Mouse (Mus musculus): ENCODE measurements around the gene Nhlrc4. TPM values are rescaled to one million over a fixed set of nuclear protein-coding genes. Genes with fewer than 3 reads are reported as not detected.

The Nhlrc4 gene
- not detected for total RNA-seq (2021)
- long read RNA-seq, experiment 1, result 0 reads
- long read RNA-seq, experiment 2, result 0 reads

GRCm38 (mm10) chr17:25944366-25945163 is at the start of gene Nhlrc4, which contains the start of gene Pigq:
Gene Nhlrc4 (minus strand): TSS chr17:25944961.
Gene Pigq (minus strand): TSS chr17:25944936.
- intact Hi-C loops (cut with DNase I), result no loop called here

GRCm38 (mm10) chr17:25993489-25993888 is 48.7 kb upstream of the Nhlrc4 start:
- DNase-seq (ENCODE audit: low spot score in 2 of 2), result no peak
- intact Hi-C loops (cut with DNase I), result no loop called here

More at GRCm38 (mm10) chr17:25944366-25945163, at the start of gene Nhlrc4, which contains the start of gene Pigq:
- no peak for DNase-seq (ENCODE audit: low spot score in 2 of 2)

- intact Hi-C loops (cut with DNase I), result no loop called here
- DNase-seq (ENCODE audit: low spot score in 2 of 2), result no peak
Observed at GRCm38 (mm10) chr17:25992274-25992673, 47.5 kb upstream of the Nhlrc4 start.

- intact Hi-C loops (cut with DNase I), result no loop called here
- no peak for DNase-seq (ENCODE audit: low spot score in 2 of 2)
Observed at GRCm38 (mm10) chr17:25990331-25990730, 45.6 kb upstream of the Nhlrc4 start.

DNA sequence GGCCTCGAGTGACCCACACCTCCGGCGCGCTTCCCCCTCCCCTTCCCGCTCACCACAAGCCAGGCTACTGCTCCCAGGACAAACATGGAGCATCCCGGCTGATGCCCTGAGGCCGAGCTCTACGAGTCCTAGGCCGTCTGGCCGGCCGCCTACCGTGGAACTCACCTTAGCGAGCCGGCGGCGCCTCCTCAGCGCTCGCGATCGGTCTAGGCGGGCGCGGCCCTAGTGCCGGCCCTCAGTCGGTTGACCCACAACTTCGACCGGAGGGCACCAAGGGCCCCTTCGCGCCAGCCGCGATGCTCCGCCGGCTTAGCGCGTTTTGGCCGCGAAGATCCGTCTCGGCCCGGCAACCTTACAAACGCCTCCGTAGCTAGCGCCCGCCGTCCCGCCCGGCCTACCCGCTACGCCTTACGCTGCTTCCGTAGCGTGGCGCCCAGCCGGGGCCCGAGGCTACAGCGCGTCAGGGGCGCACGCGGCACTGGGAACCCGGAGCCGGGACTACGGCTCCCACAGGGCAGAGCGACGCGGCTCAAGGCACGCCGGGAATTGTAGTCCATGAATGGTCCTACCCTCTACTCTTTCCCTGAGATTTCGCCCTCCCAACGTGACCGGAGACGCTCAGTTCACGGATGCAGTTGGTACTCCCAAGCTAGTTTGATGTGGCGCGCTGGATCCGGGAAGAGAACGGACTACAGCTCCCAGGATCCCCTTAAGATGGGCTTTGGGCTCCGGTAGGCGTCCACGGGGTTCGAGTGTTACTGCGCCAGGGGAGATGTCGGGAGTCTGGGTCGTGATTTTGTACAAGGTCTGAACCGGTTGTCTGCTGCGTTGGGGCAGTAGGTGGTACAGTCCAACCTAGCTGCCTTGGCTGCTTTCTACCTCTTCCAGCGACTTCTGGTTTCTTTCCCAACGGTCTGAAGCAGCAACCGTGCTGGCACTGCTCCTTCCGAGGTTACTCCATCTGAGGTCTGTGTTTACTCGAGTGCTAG is 40.8 kb upstream of the Nhlrc4 start, which contains the start of gene Capn15:
Gene Capn15 (minus strand): TSS at position 491 of the 989 bp plus-strand sequence.
- peak; percentile 96 for DNase-seq (ENCODE audit: low spot score in 2 of 2)
- intact Hi-C loops (cut with DNase I), result loop anchor here (5.0 kb wide), 1 partner anchor 93 kb away; no protein-coding TSS in a partner anchor

DNA sequence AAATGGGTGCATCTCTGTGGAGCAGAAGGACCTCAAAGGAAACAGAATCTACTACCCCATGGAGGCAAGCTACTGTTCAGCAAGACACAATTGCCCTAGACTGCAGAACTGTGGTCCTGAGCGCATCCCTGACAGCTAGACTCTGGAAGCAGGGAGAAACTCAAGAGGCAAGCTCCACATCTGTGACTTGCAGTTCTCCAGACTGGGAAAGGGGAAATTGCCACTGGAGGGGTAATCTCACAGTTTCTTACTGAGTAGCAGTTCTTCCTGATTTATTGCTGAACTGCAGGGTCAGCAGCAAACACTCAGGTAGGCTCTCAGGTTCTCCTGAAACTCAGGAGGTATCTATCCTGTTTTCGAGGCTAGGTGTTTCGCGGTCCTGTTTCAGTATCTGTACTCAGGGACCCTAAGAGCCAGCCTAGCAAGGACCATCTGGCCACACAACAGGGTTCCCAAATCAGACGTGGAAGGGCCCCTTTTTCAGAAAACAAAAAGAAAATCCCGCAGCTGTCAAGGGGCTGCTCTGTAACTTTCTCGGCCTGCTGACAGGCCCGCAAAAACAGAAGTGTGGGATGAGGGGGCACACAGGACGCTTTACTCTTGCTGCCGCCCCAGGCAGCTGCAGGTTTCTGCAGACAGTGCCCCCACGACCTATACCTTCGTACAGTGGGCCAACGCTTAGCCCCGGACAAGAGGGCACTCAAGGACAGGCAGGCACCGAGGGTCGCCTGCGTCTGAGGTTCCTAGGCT is 40.0 kb upstream of the Nhlrc4 start:
- intact Hi-C loops (cut with DNase I), result loop anchor here (5.0 kb wide), 1 partner anchor 92 kb away; no protein-coding TSS in a partner anchor
- no peak for DNase-seq (ENCODE audit: low spot score in 2 of 2)

DNA sequence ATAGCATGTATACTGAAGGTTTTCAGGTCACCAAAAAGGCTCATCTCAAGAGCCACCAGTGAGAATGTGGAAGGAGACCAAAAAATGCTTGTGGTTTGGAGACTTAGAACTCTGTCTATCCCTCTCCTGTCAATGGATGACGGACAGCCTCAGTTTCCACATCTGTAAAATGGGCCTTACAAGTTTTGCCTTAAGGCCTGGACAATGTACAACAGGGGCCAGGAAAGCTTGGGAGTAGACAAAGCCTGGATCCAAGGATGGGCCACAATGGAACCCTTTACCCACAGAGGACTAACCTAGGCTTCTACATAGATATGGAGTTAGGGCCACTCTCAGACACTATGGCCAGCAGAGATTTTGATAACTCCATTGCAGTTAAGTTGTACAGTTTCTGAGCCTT is 39.3 kb upstream of the Nhlrc4 start:
- DNase-seq (ENCODE audit: low spot score in 2 of 2), result no peak
- intact Hi-C loops (cut with DNase I), result no loop called here

GRCm38 (mm10) chr17:25982913-25983312 is 38.2 kb upstream of the Nhlrc4 start:
- no peak for DNase-seq (ENCODE audit: low spot score in 2 of 2)
- intact Hi-C loops (cut with DNase I), result no loop called here

DNA sequence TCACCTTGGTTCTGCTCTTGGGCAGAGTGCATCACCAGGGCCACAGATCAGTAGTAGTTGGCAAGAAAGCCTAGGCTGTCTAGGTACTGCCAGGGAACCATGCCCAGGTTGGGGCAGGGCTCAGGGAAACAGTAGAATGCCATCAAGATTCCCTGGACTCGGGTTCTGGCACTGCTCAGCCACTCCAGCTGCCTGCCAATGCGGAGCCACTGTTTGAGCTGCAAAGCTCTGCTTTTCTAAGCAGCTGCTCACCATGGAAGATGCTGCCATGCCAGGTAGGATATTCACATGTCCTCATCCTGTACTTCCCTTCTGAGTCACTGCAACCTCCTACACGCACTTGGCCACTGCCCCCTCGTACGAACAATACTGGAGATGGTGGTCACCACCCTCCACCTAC is 36.1 kb upstream of the Nhlrc4 start:
- DNase-seq (ENCODE audit: low spot score in 2 of 2), result peak in 1 of 2 experiments; percentile 48

GRCm38 (mm10) chr17:25979829-25980738 is 35.3 kb upstream of the Nhlrc4 start:
- no peak for DNase-seq (ENCODE audit: low spot score in 2 of 2)
- intact Hi-C loops (cut with DNase I), result no loop called here

More for the DNA sequence above, 36.1 kb upstream of the Nhlrc4 start:
- intact Hi-C loops (cut with DNase I), result no loop called here

DNA sequence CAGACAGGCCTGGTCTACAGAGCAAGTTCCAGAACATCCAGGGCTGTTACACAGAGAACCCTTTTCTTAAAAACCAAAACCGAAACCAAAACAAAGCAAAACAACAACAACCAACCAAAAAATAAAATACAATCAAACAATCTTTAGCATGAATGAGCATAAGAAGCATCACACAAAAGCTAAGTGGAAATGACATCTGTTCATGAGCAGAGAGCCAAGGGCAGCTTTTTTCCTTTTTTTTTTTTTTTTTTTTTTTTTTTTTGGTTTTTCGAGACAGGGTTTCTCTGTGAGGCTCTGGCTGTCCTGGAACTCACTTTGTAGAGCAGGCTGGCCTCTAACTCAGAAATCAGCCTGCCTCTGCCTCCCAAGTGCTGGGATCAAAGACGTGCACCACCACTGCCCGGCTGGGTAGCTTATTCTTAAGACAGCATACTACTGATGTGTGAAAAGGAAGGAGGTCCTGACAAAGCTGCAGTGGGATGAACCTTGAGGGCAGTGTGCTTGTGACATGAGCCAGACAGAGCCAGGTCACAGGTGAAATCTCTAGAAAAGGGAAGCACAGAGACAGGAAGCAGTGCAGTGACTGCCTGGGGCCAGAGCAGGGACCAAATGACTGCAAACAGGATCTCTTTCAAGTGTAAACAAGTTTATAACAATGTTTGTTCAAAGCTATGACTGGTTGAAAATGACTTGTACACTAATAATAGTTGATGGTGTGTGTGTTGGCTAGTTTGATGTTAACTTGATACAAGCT is 26.4 kb upstream of the Nhlrc4 start:
- no peak for DNase-seq (ENCODE audit: low spot score in 2 of 2)
- intact Hi-C loops (cut with DNase I), result no loop called here

- no peak for DNase-seq (ENCODE audit: low spot score in 2 of 2)
- intact Hi-C loops (cut with DNase I), result no loop called here
Observed at GRCm38 (mm10) chr17:25970448-25970847, 25.7 kb upstream of the Nhlrc4 start.

GRCm38 (mm10) chr17:25968176-25968575 is 23.4 kb upstream of the Nhlrc4 start:
- DNase-seq (ENCODE audit: low spot score in 2 of 2), result no peak
- intact Hi-C loops (cut with DNase I), result no loop called here

- intact Hi-C loops (cut with DNase I), result no loop called here
- no peak for DNase-seq (ENCODE audit: low spot score in 2 of 2)
Observed at GRCm38 (mm10) chr17:25967652-25968051, 22.9 kb upstream of the Nhlrc4 start.

DNA sequence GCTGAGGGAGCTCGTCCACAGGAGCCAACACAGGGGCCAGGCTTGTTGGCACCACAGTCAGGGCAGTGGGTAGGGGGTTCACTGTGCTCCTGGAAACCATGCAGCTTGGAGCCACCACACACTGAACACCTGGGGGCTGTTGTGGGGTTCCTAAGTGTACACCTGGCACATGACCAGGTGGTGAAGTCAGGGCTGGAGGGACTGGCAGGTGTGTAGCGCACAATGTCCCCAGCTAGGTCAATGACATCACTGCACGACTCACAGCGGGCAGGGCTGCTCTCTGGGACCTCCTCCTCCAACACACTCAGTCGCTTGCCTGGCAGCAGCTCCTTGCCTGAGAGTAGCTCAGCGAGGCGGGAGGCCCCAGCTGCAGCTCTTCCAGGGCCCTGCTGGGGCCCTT is 19.5 kb upstream of the Nhlrc4 start:
- intact Hi-C loops (cut with DNase I), result no loop called here
- DNase-seq (ENCODE audit: low spot score in 2 of 2), result no peak

DNA sequence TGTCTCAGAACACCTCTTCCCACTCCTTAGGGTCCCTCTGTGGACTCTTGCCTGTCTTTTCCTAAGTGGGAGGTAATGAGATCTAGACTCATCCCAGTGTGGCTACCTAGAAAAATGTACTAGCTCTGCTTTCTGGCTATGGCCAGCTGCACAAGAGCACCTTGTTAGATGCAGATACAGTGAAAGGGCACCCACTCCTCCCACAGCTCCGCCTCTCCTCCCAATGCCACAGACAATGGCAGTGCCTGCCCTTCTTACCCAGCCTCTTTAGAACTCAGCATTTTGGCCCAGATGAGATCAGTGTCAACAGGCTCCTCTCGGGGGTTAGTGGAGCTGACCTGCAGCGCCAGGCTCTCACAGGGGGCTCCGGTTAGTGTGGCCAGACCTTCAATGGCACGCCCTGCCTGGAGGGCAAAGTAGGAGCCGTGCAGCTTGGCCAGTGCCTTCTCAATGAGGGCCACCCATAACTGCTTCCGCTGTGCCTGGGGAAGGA is 17.7 kb upstream of the Nhlrc4 start:
- no peak for DNase-seq (ENCODE audit: low spot score in 2 of 2)
- intact Hi-C loops (cut with DNase I), result no loop called here

DNA sequence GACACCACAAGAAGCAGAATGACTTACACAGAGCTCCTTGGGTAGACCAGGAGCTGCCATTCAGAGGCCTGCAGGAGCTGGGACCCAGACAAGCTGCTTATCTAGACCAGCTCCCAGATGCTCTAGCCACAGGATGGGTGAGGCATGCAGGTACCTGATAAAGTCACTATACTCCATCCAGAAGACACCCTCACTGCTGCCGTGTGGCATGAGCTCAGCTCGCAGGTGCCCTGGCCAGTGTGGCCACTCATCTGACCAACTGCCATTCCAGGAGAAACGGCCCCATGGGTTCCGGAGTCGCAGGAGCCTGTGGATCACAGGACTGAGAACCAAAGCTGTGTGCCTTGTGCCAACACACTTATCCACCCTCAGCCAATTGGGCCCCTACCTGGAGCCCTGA is 16.8 kb upstream of the Nhlrc4 start:
- DNase-seq (ENCODE audit: low spot score in 2 of 2), result no peak
- intact Hi-C loops (cut with DNase I), result no loop called here

All from left cerebral cortex, postnatal 14 days (tissue).